Mouse (Mus musculus) heart, adult 9 months (tissue): ENCODE measurements at regions not wholly inside any gene's neighbourhood (a gene's known extent, or its start where the extent isn't known, plus 50 kb on each side); places are given as distances from the start of the nearest gene placed in this dataset.

Experiments used
- DNase-seq, 2 experiments: peaks; one replicate each; pipeline ENCODE4 v3.0.0; 2022; ENCODE audit warnings: low spot score in 2 of 2

- DNase-seq: no peak
Observed at GRCm38 (mm10) chr3:149426023-149426759, 435.8 kb upstream of the Adgrl2 start.

- DNase-seq: no peak
Observed at GRCm38 (mm10) chr3:149424306-149424705, 434.0 kb upstream of the Adgrl2 start.

- no peak for DNase-seq
Observed at GRCm38 (mm10) chr3:149423491-149423890, 433.1 kb upstream of the Adgrl2 start.

GRCm38 (mm10) chr3:149415081-149415480, 424.7 kb upstream of the Adgrl2 start:
- DNase-seq: no peak

GRCm38 (mm10) chr3:149413114-149413513, 422.8 kb upstream of the Adgrl2 start:
- no peak for DNase-seq

GRCm38 (mm10) chr3:149410518-149410917, 420.2 kb upstream of the Adgrl2 start:
- DNase-seq: no peak

GRCm38 (mm10) chr3:149408858-149409257, 418.5 kb upstream of the Adgrl2 start:
- no peak for DNase-seq

- DNase-seq: no peak
Observed at GRCm38 (mm10) chr3:149405872-149406271, 415.5 kb upstream of the Adgrl2 start.

- DNase-seq: no peak
Observed at GRCm38 (mm10) chr3:149404691-149405090, 414.3 kb upstream of the Adgrl2 start.

- no peak for DNase-seq
Observed at GRCm38 (mm10) chr3:149402496-149402895, 412.1 kb upstream of the Adgrl2 start.

GRCm38 (mm10) chr3:149395082-149395481, 404.7 kb upstream of the Adgrl2 start:
- no peak for DNase-seq

- DNase-seq: no peak
Observed at GRCm38 (mm10) chr3:149393317-149394172, 403.2 kb upstream of the Adgrl2 start.

GRCm38 (mm10) chr3:149392164-149392563, 401.8 kb upstream of the Adgrl2 start:
- no peak for DNase-seq

GRCm38 (mm10) chr3:149387537-149387936, 397.2 kb upstream of the Adgrl2 start:
- DNase-seq: no peak

- DNase-seq: no peak
Observed at GRCm38 (mm10) chr3:149386027-149386426, 395.7 kb upstream of the Adgrl2 start.

- DNase-seq: no peak
Observed at GRCm38 (mm10) chr3:149385336-149385735, 395.0 kb upstream of the Adgrl2 start.

GRCm38 (mm10) chr3:149381559-149382245, 391.3 kb upstream of the Adgrl2 start:
- peak; percentile 11 to 33 for DNase-seq

- DNase-seq: no peak
Observed at GRCm38 (mm10) chr3:149381051-149381450, 390.7 kb upstream of the Adgrl2 start.

- DNase-seq: peak in 1 of 2 experiments; percentile 49
Observed at GRCm38 (mm10) chr3:149379866-149380472, 389.6 kb upstream of the Adgrl2 start.

- no peak for DNase-seq
Observed at GRCm38 (mm10) chr3:149379249-149379865, 389.0 kb upstream of the Adgrl2 start.

- DNase-seq: no peak
Observed at GRCm38 (mm10) chr3:149371439-149371838, 381.1 kb upstream of the Adgrl2 start.
